Mouse (Mus musculus) liver, embryonic 12.5 days (tissue): ENCODE measurements at regions not wholly inside any gene's neighbourhood (a gene's known extent, or its start where the extent isn't known, plus 50 kb on each side); places are given as distances from the start of the nearest gene placed in this dataset.

Experiments
- ATAC-seq: fragments of 200-750 bp; cut with Nextera tagmentation; 2 replicates; pipeline ENCODE4 v1.8.0; 2017; ENCODE audit warnings: moderate number of reproducible peaks, mild to moderate bottlenecking, moderate library complexity
- H3K27ac ChIP-seq: fragments of 300-500 bp; sonication (generic); 2 replicates; pipeline ENCODE4 v1.5.1; 2016; ENCODE audit warnings: mild to moderate bottlenecking
- H3K27me3 ChIP-seq: fragments of 300-500 bp; sonication (generic); replicated peaks from 2 replicates; pipeline ENCODE4 v1.6.1; 2016; ENCODE audit warnings: mild to moderate bottlenecking, moderate library complexity
- H3K36me3 ChIP-seq: fragments of 300-500 bp; sonication (generic); 2 replicates; pipeline ENCODE4 v1.6.1; 2016; ENCODE audit warnings: mild to moderate bottlenecking, moderate library complexity
- H3K4me1 ChIP-seq: fragments of 300-500 bp; sonication (generic); 2 replicates; pipeline ENCODE4 v1.6.1; 2016
- H3K4me2 ChIP-seq: fragments of 300-500 bp; sonication (generic); 2 replicates; pipeline ENCODE4 v1.6.1; 2016; ENCODE audit warnings: mild to moderate bottlenecking, moderate library complexity
- H3K4me3 ChIP-seq: fragments of 300-500 bp; sonication (generic); 2 replicates; pipeline ENCODE4 v1.5.1; 2016; ENCODE audit warnings: mild to moderate bottlenecking, moderate library complexity
- H3K9ac ChIP-seq: fragments of 300-500 bp; sonication (generic); 2 replicates; pipeline ENCODE4 v1.6.1; 2016; ENCODE audit warnings: mild to moderate bottlenecking, moderate library complexity
- H3K9me3 ChIP-seq: fragments of 300-500 bp; sonication (generic); replicated peaks from 2 replicates; pipeline ENCODE4 v1.6.1; 2016; ENCODE audit warnings: mild to moderate bottlenecking, moderate library complexity
- WGBS: fragments of 180-500 bp; shearing (Covaris S2); methylation state at CpG from one replicate; pipeline ENCODE4 v1.1.7; 2016; ENCODE audit not compliant: insufficient replicate concordance; 5-methylcytosine and 5-hydroxymethylcytosine counted together

DNA sequence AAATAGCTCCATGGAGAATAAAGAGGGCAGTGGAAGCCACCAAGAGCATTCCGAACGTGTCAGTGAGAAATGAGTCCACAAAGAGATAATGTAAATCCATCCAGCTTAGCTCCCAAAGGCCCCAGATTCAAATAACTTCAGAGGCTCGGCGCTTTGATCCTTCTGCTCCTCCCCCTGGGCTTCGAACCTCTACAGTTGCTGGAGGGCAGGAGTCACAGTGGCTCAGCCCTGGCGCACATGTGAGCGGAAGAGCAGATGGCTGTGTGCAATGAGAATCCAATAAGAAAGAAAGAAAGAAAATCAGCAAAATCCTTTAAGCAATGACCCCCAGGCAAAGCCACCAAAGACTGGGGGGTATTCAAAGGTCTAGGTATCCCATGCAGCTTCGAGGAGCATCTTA lies 109.6 kb downstream of the Dyrk2 start:
- H3K27ac ChIP-seq, result no peak overlapping the region
- 73% methylated on average over 8 of the region's 8 CpGs for WGBS
- no peaks in the 10 kb centered on the region for H3K27me3 ChIP-seq

DNA sequence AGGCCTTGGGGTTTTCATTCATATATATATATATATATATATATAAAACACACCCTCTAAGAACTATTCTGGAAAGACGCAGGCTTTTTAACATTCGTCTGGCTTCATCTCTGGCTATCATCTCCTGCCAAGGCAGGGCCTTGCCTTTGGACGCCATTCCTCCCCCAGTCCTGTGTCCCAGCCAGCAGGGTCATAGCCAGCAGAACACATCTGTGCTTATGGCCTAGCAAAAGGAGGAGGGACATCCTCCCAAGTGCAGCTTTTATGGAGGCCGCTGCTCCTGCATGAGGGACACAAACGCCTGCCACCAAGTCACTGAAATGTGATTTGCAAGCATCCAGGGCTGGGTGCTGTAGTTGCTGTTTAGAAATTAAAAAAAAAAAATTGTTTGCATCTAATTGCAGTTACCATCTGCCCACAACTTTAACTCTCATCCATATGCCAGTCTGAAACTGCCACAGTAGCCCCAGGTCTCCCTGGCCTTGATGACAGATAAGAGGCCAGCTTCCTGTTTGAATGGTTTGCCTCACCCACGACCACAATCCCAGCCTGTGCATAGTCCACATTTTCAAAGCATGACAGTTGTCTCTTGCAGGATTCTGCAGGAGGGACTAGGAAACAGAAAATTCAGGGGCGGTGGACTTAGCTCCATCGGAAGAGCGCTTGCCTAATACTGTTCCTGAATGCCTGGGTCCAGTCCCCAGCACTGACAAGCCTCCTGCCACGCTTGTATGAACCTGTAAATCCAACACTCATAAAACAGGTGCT lies 108.7 kb downstream of the Dyrk2 start:
- no peak overlapping the region for H3K4me3 ChIP-seq
- H3K27ac ChIP-seq, result no peak overlapping the region
- H3K9me3 ChIP-seq, result no peaks in the 10 kb centered on the region
- H3K9ac ChIP-seq, result no peak overlapping the region
- ATAC-seq, result peak; percentile 9; the same call in 1 of the 2 replicates
- H3K36me3 ChIP-seq, result no peaks in the 10 kb centered on the region
- 45% methylated on average over 10 of the region's 10 CpGs for WGBS
- H3K27me3 ChIP-seq, result no peaks in the 10 kb centered on the region
- peaks cover 27% of the 10 kb centered on the region for H3K4me1 ChIP-seq
- H3K4me2 ChIP-seq, result no peak overlapping the region

More for the DNA sequence above, 109.6 kb downstream of the Dyrk2 start:
- H3K4me3 ChIP-seq, result no peak overlapping the region
- no peaks in the 10 kb centered on the region for H3K9me3 ChIP-seq
- no peak overlapping the region for H3K9ac ChIP-seq
- H3K4me2 ChIP-seq, result no peak overlapping the region
- peaks cover 19% of the 10 kb centered on the region for H3K4me1 ChIP-seq
- no peaks in the 10 kb centered on the region for H3K36me3 ChIP-seq
- no peak for ATAC-seq

- no peak overlapping the region for H3K4me3 ChIP-seq
Observed at GRCm38 (mm10) chr10:118765051-118765450, 105.0 kb downstream of the Dyrk2 start.

DNA sequence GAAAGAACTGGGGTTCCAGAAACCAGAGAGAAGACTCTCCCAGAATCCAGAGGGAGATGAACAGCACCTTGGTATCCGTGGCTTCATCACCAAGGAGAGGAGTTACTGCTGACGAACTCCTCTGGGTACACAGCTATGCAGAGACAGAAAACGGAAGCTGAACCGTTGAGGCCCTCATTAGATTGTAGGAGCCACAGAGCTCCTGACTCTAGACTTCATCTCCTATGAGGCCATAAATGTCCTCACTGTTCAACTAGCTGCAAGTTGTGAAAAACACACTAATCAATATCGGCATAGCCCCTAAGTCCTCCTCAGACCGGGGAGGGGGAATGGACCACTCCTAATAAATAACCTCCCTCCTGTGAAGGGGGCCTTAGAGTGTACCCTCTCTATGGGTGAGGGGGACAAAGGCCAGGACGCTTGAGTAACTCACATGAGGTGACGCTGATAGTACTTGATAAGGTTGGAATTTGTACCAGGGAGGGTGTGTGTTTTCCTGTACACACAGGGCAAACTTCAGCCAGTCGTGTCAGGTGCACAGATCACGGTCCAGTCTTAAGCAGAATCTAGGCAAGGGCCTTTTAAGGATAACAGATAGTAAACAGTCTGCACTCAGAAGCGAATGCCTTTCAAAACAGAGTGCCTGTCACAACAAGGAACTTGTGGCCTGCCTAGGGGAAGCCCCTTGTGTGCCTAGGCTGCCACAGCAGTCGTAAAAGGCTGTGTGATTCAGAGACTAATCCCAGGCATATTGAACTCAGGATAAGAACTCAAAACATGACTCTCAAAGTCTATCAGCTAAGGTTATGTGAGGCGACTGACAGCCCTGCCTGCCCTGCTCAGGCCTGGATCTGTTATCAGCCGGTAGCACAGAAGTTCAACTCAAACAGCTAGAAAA lies 104.2 kb downstream of the Dyrk2 start:
- no peak overlapping the region for H3K4me3 ChIP-seq
- no peaks in the 10 kb centered on the region for H3K9me3 ChIP-seq
- H3K27me3 ChIP-seq, result no peaks in the 10 kb centered on the region
- 20% methylated on average over 14 of the region's 14 CpGs for WGBS
- H3K36me3 ChIP-seq, result no peaks in the 10 kb centered on the region
- peak overlapping the region; percentile 64 for H3K27ac ChIP-seq
- peak; percentile 80 for ATAC-seq
- peaks cover 39% of the 10 kb centered on the region for H3K4me1 ChIP-seq
- H3K4me2 ChIP-seq, result peak overlapping the region; percentile 1
- no peak overlapping the region for H3K9ac ChIP-seq

More at GRCm38 (mm10) chr10:118765051-118765450, 105.0 kb downstream of the Dyrk2 start:
- Histone ChIP-seq H3K9me3 (no peaks in the 10 kb centered on the region), H3K4me2 (no peak overlapping the region), H3K27me3 (no peaks in the 10 kb centered on the region), H3K36me3 (no peaks in the 10 kb centered on the region), H3K27ac (peak overlapping the region; percentile 64; the same call in 1 of the 2 replicates), H3K4me1 (peaks cover 39% of the 10 kb centered on the region), H3K9ac (no peak overlapping the region)
- 79% methylated on average over 9 of the region's 9 CpGs for WGBS
- no peak for ATAC-seq

DNA sequence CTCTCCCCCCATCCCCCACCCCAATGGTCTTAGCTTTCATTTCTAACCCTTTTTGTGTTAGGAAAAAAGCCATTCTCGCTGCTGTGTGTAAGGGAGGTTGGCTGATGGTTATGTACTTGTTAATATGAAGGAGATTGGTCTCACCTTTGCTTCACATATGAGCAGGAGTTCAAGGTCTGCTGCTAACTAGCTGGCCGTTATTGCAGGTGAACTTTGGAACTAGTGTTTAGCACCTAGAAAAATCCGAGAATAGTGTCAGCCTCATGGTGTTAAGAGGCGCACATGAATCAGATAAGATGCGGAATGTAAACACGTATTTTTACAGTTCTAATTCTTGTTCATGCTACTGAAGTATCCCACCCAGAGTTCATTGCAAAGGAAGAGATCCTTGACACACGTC lies 103.2 kb downstream of the Dyrk2 start:
- ATAC-seq, result no peak
- H3K27ac ChIP-seq, result 0 out of 2 replicates have a peak overlapping the region, but pooled peaks have one; percentile 64
- H3K27me3 ChIP-seq, result no peaks in the 10 kb centered on the region

GRCm38 (mm10) chr10:118769751-118770150 lies 100.3 kb downstream of the Dyrk2 start:
- no peak overlapping the region for H3K4me2 ChIP-seq
- 83% methylated on average over 4 of the region's 4 CpGs for WGBS
- H3K4me3 ChIP-seq, result no peak overlapping the region
- no peaks in the 10 kb centered on the region for H3K36me3 ChIP-seq
- H3K27ac ChIP-seq, result no peak overlapping the region
- no peak overlapping the region for H3K9ac ChIP-seq
- H3K4me1 ChIP-seq, result peaks cover 27% of the 10 kb centered on the region
- no peaks in the 10 kb centered on the region for H3K9me3 ChIP-seq
- ATAC-seq, result no peak
- H3K27me3 ChIP-seq, result no peaks in the 10 kb centered on the region

More for the DNA sequence above, 103.2 kb downstream of the Dyrk2 start:
- H3K9ac ChIP-seq, result no peak overlapping the region
- no peaks in the 10 kb centered on the region for H3K36me3 ChIP-seq
- H3K4me2 ChIP-seq, result no peak overlapping the region
- H3K4me1 ChIP-seq, result peaks cover 31% of the 10 kb centered on the region
- WGBS, result 51% methylated on average over 7 of the region's 7 CpGs
- H3K4me3 ChIP-seq, result no peak overlapping the region
- no peaks in the 10 kb centered on the region for H3K9me3 ChIP-seq

DNA sequence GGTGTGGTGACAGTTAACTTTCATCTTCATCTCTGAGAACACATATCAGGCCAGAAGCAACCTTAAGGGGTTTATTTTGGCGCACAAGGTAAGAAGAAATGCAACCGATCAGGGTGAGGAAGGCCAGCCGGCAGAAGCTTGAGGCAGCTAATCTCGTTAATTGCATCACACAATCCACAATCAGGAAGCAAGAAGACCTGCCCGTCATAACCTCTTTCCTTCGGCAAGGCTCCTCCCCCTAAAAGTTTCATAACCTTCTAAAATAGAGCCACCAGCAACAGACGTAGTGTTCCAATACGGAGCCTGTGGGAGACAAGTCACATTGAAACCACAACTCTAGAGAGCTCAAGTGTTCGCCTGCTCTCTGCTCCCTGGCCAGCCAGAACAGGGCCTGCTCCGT lies 91.4 kb downstream of the Dyrk2 start:
- H3K4me2 ChIP-seq, result no peak overlapping the region
- no peak for ATAC-seq
- H3K27ac ChIP-seq, result no peak overlapping the region
- no peaks in the 10 kb centered on the region for H3K4me1 ChIP-seq
- H3K9me3 ChIP-seq, result no peaks in the 10 kb centered on the region
- no peaks in the 10 kb centered on the region for H3K27me3 ChIP-seq
- H3K4me3 ChIP-seq, result no peak overlapping the region
- no peaks in the 10 kb centered on the region for H3K36me3 ChIP-seq
- no peak overlapping the region for H3K9ac ChIP-seq
- 83% methylated on average over 10 of the region's 10 CpGs for WGBS

DNA sequence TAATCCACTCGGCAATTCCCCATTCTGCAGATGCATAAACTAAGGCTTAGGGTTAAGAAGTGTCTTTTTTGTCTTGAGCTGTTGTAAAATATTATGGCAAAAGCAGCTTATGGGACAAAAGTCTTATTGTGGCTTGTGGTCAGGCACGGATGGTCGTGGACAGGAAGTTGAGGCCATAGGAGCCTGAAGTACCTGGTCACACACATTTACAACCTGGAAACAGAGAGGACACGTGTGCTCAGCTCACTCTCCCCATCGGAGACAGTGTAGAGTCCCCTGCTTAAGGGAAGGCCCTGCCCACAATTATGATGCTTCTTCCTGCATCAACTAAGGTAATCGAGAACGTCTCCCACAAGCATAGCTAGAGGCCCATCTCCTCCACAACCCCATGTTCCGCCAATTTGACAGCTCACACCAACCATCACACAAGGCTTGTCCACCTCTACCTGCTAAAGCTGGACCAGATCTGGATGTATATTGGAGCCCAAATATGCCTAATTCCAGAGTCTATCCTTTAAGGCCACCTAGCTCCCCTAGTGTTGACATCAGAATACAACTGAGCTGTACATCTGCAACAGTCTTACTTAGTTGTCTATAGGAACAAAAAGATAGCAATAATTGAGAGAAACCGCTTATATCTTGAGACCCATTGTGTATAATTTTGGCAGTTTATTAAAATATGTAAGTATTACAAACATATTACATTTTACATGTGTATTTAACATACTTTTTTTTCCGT lies 89.0 kb downstream of the Dyrk2 start:
- 54% methylated on average over 10 of the region's 10 CpGs for WGBS
- no peaks in the 10 kb centered on the region for H3K27me3 ChIP-seq
- no peak overlapping the region for H3K9ac ChIP-seq
- H3K9me3 ChIP-seq, result no peaks in the 10 kb centered on the region
- no peaks in the 10 kb centered on the region for H3K4me1 ChIP-seq
- ATAC-seq, result no peak
- no peak overlapping the region for H3K4me3 ChIP-seq
- no peak overlapping the region for H3K4me2 ChIP-seq
- no peak overlapping the region for H3K27ac ChIP-seq
- H3K36me3 ChIP-seq, result no peaks in the 10 kb centered on the region

DNA sequence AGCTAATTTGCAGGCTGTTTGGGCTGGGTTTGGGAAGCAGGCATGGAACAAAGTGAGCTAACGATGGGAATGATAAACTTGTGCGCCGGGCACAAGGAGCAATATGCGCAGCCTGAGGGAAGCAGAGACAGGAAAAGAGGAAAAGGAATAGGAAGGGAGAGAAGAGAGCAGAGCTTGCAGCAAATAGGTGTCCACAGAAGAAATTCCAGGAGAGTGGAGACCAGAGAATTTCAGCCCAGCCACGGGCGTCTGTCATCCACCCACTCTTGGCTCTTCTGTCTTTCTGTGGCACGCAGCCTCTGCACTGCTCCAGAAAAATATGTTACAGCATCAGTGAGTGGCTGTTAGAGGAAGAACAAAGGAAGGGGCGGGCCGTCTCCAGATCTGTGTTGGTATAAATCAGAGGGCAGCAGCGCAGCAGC lies 88.2 kb downstream of the Dyrk2 start:
- Histone ChIP-seq H3K4me2 (no peak overlapping the region), H3K27me3 (no peaks in the 10 kb centered on the region), H3K9me3 (no peaks in the 10 kb centered on the region), H3K27ac (no peak overlapping the region), H3K36me3 (no peaks in the 10 kb centered on the region), H3K4me3 (no peak overlapping the region), H3K9ac (no peak overlapping the region), H3K4me1 (no peaks in the 10 kb centered on the region)
- no peak for ATAC-seq
- WGBS, result 65% methylated on average over 10 of the region's 10 CpGs

- H3K4me2 ChIP-seq, result no peak overlapping the region
- no peaks in the 10 kb centered on the region for H3K36me3 ChIP-seq
- no peak overlapping the region for H3K4me3 ChIP-seq
- no peak for ATAC-seq
- no peaks in the 10 kb centered on the region for H3K9me3 ChIP-seq
- H3K27ac ChIP-seq, result no peak overlapping the region
- 59% methylated on average over 6 of the region's 6 CpGs for WGBS
- no peak overlapping the region for H3K9ac ChIP-seq
- no peaks in the 10 kb centered on the region for H3K27me3 ChIP-seq
- no peaks in the 10 kb centered on the region for H3K4me1 ChIP-seq
Observed at GRCm38 (mm10) chr10:118782646-118783045, 87.4 kb downstream of the Dyrk2 start.

- ATAC-seq, result 0 out of 2 replicates have a peak, but pooled peaks have one; percentile 46
- Histone ChIP-seq H3K4me1 (no peaks in the 10 kb centered on the region), H3K9me3 (no peaks in the 10 kb centered on the region), H3K4me3 (no peak overlapping the region), H3K36me3 (no peaks in the 10 kb centered on the region), H3K27me3 (no peaks in the 10 kb centered on the region), H3K9ac (no peak overlapping the region), H3K27ac (no peak overlapping the region), H3K4me2 (no peak overlapping the region)
- 74% methylated on average over 8 of the region's 8 CpGs for WGBS
Observed at GRCm38 (mm10) chr10:118787280-118787690, 82.7 kb downstream of the Dyrk2 start.
